Mouse (Mus musculus) embryonic facial prominence, embryonic 12.5 days (tissue): ENCODE measurements at regions not wholly inside any gene's neighbourhood (a gene's known extent, or its start where the extent isn't known, plus 50 kb on each side); places are given as distances from the start of the nearest gene placed in this dataset.

ENCODE experiments used
- ATAC-seq: fragments of 200-750 bp; cut with Nextera tagmentation; 2 replicates; pipeline ENCODE4 v1.8.0; 2017; ENCODE audit not compliant: insufficient number of reproducible peaks, insufficient read depth, low FRiP score, low TSS enrichment
- H3K27ac ChIP-seq: fragments of 300-500 bp; sonication (generic); 2 replicates; pipeline ENCODE4 v1.5.1; 2016; ENCODE audit warnings: mild to moderate bottlenecking
- H3K27me3 ChIP-seq: fragments of 300-500 bp; sonication (generic); 2 replicates; pipeline ENCODE4 v1.6.1; 2016; ENCODE audit warnings: mild to moderate bottlenecking, moderate library complexity
- H3K36me3 ChIP-seq: fragments of 300-500 bp; sonication (generic); 2 replicates; pipeline ENCODE4 v1.6.1; 2016; ENCODE audit warnings: mild to moderate bottlenecking
- H3K4me1 ChIP-seq: fragments of 300-500 bp; sonication (generic); 2 replicates; pipeline ENCODE4 v1.6.1; 2016
- H3K4me2 ChIP-seq: fragments of 300-500 bp; sonication (generic); replicated peaks from 2 replicates; pipeline ENCODE4 v1.6.1; 2016; ENCODE audit warnings: mild to moderate bottlenecking, moderate library complexity
- H3K4me3 ChIP-seq: fragments of 300-500 bp; sonication (generic); 2 replicates; pipeline ENCODE4 v1.5.1; 2016; ENCODE audit warnings: mild to moderate bottlenecking
- H3K9ac ChIP-seq: fragments of 300-500 bp; sonication (generic); 2 replicates; pipeline ENCODE4 v1.6.1; 2016; ENCODE audit warnings: mild to moderate bottlenecking, moderate library complexity
- H3K9me3 ChIP-seq: fragments of 300-500 bp; sonication (generic); 2 replicates; pipeline ENCODE4 v1.6.1; 2016; ENCODE audit warnings: mild to moderate bottlenecking, moderate library complexity
- WGBS: fragments of 180-500 bp; shearing (Covaris S2); methylation state at CpG from one replicate; pipeline ENCODE4 v1.1.7; 2016; 5-methylcytosine and 5-hydroxymethylcytosine counted together

DNA sequence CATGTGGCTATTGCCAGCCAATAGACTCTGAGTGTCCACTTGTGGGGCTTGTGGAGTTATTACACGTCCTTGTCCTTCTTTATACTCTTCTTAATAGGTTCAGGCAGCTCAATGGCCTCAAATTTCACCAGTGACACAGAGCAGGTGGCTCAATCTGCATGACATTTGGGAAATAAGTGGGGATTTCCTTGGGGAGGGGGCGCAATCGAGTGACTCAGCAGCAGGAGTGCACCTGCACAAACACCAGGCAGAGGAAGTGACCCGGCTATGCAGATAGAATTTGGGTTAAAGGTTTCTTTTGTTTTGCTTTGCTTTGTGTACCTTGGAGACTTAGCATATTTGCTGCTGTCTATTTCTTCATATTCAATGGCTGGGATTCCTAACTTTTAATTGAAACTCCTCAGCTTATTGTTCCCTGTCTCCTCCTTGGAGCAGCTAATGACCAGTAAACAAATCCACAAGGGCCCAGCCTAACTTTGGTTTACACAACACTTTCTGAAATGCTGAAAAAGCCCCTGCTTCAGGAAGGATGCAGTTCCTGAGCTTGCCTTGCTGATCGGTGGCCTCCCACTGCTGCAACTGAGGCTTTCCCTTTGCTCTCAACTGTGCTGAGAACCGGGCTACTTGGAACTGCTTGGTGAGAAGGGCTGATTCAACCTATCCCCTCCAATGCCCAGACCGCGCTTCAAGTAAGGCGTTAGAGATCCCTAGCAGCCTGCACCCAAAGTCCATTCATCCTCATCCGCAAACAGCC, 95.4 kb upstream of the Ercc4 start:
- Histone ChIP-seq H3K4me2 (no peak overlapping the region), H3K4me3 (no peak overlapping the region), H3K9ac (no peak overlapping the region), H3K9me3 (no peaks in the 10 kb centered on the region), H3K36me3 (no peaks in the 10 kb centered on the region), H3K4me1 (no peaks in the 10 kb centered on the region), H3K27ac (no peak overlapping the region), H3K27me3 (no peaks in the 10 kb centered on the region)
- WGBS, result 53% methylated on average over 10 of the region's 10 CpGs
- ATAC-seq, result no peak

GRCm38 (mm10) chr16:13022875-13023274, 86.6 kb upstream of the Ercc4 start:
- no peak overlapping the region for H3K4me2 ChIP-seq
- no peak for ATAC-seq

DNA sequence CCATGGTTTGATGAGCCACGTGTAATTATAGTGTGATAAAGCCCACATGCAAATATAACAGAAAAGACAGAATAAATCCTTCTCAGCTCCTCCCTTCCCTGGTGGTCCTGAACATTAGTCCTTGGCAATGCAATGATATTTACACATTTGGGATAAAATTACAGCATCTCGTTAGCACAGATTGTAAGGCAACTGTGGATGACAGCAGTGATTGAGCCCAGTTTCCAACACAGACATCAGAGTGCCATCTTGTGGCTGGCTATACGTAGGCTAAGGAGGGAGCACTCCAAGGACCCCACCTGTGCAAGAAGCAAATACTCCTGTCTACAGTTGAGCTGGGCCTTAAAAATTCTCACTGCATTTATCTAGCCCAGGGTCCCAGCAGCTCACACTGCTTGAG, 84.1 kb upstream of the Ercc4 start:
- Histone ChIP-seq H3K27me3 (no peaks in the 10 kb centered on the region), H3K4me1 (no peaks in the 10 kb centered on the region), H3K9me3 (no peaks in the 10 kb centered on the region), H3K4me3 (no peak overlapping the region), H3K9ac (no peak overlapping the region), H3K4me2 (no peak overlapping the region), H3K27ac (no peak overlapping the region), H3K36me3 (no peaks in the 10 kb centered on the region)
- no peak for ATAC-seq
- 46% methylated on average over 3 of the region's 3 CpGs for WGBS

More at GRCm38 (mm10) chr16:13022875-13023274, 86.6 kb upstream of the Ercc4 start:
- WGBS, result 53% methylated on average over 4 of the region's 4 CpGs
- Histone ChIP-seq H3K9ac (no peak overlapping the region), H3K27me3 (no peaks in the 10 kb centered on the region), H3K36me3 (no peaks in the 10 kb centered on the region), H3K4me1 (no peaks in the 10 kb centered on the region), H3K4me3 (no peak overlapping the region), H3K9me3 (no peaks in the 10 kb centered on the region), H3K27ac (no peak overlapping the region)

GRCm38 (mm10) chr16:13034136-13034535, 75.3 kb upstream of the Ercc4 start:
- no peaks in the 10 kb centered on the region for H3K36me3 ChIP-seq
- no peaks in the 10 kb centered on the region for H3K9me3 ChIP-seq
- no peak overlapping the region for H3K4me3 ChIP-seq
- 74% methylated on average over 5 of the region's 5 CpGs for WGBS
- no peak overlapping the region for H3K27ac ChIP-seq
- no peak overlapping the region for H3K4me2 ChIP-seq
- no peak overlapping the region for H3K9ac ChIP-seq
- H3K4me1 ChIP-seq, result no peaks in the 10 kb centered on the region
- H3K27me3 ChIP-seq, result no peaks in the 10 kb centered on the region
- ATAC-seq, result no peak

DNA sequence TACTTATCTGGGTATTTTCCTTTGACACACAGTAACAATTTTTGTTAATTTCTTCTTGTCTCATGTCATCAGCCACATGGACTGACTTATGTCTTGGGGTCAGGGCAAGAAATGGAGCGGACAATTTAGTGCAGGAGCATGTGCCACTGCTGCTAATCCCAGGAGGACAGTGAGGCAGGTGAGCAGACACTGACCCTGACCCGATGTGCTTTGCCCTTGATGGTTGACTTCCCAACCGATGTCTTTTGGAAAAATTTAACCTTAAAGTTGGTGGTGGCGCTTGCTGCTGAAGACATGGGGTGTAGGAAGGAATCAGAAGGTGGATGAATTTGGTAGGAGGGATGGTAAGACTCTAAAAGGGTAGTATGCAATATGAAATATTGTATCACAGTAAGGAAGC, 72.9 kb upstream of the Ercc4 start:
- 86% methylated on average over 4 of the region's 4 CpGs for WGBS
- H3K9me3 ChIP-seq, result no peaks in the 10 kb centered on the region
- H3K4me2 ChIP-seq, result no peak overlapping the region
- no peak overlapping the region for H3K4me3 ChIP-seq
- no peaks in the 10 kb centered on the region for H3K4me1 ChIP-seq
- no peak overlapping the region for H3K9ac ChIP-seq
- ATAC-seq, result no peak
- no peak overlapping the region for H3K27ac ChIP-seq
- no peaks in the 10 kb centered on the region for H3K36me3 ChIP-seq
- H3K27me3 ChIP-seq, result no peaks in the 10 kb centered on the region

GRCm38 (mm10) chr16:13040312-13041100, 69.0 kb upstream of the Ercc4 start:
- H3K9ac ChIP-seq, result no peak overlapping the region
- no peak for ATAC-seq
- no peaks in the 10 kb centered on the region for H3K9me3 ChIP-seq
- 73% methylated on average over 15 of the region's 15 CpGs for WGBS
- H3K36me3 ChIP-seq, result no peaks in the 10 kb centered on the region
- no peak overlapping the region for H3K4me2 ChIP-seq
- H3K27me3 ChIP-seq, result no peaks in the 10 kb centered on the region
- no peak overlapping the region for H3K27ac ChIP-seq
- H3K4me3 ChIP-seq, result no peak overlapping the region
- H3K4me1 ChIP-seq, result no peaks in the 10 kb centered on the region

- no peak for ATAC-seq
- H3K27me3 ChIP-seq, result no peaks in the 10 kb centered on the region
- H3K27ac ChIP-seq, result no peak overlapping the region
- no peaks in the 10 kb centered on the region for H3K4me1 ChIP-seq
- H3K4me2 ChIP-seq, result no peak overlapping the region
- no peaks in the 10 kb centered on the region for H3K36me3 ChIP-seq
- WGBS, result 78% methylated on average over 3 of the region's 3 CpGs
- no peaks in the 10 kb centered on the region for H3K9me3 ChIP-seq
- no peak overlapping the region for H3K9ac ChIP-seq
- H3K4me3 ChIP-seq, result no peak overlapping the region
Measured at GRCm38 (mm10) chr16:13041356-13041755, 68.1 kb upstream of the Ercc4 start.

DNA sequence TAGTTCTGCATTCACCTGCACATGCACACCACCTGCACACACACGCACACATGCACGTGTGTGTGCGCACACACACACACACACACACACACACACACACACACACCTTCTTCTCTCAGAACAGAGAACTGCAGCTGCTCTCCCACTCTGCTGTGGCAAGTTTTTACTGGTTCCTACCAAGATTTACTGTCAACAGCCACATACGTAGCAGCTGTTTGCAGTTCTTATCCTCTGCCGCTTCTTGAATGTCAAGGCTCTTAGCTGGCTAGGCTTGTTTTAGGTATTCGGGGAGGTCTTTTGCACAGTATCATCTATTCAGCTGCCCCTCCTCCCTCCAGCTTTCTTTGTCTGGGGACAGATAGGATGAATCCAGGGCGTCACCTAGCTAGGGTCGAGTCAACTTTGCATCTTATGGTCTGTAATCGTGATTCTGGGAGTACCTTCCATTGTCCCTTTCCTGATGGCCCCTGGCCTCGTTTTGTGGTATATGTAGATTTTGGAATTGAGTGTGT, 64.3 kb upstream of the Ercc4 start:
- Histone ChIP-seq H3K27me3 (no peaks in the 10 kb centered on the region), H3K9ac (no peak overlapping the region), H3K4me2 (no peak overlapping the region), H3K4me3 (no peak overlapping the region), H3K9me3 (no peaks in the 10 kb centered on the region), H3K4me1 (no peaks in the 10 kb centered on the region), H3K36me3 (no peaks in the 10 kb centered on the region), H3K27ac (no peak overlapping the region)
- WGBS, result 75% methylated on average over 10 of the region's 10 CpGs
- ATAC-seq, result no peak

GRCm38 (mm10) chr16:13046366-13047120, 62.9 kb upstream of the Ercc4 start:
- H3K4me2 ChIP-seq, result no peak overlapping the region
- no peaks in the 10 kb centered on the region for H3K36me3 ChIP-seq
- no peak overlapping the region for H3K27ac ChIP-seq
- no peak for ATAC-seq
- 73% methylated on average over 6 of the region's 6 CpGs for WGBS
- H3K9ac ChIP-seq, result no peak overlapping the region
- no peaks in the 10 kb centered on the region for H3K27me3 ChIP-seq
- no peaks in the 10 kb centered on the region for H3K9me3 ChIP-seq
- H3K4me3 ChIP-seq, result no peak overlapping the region
- H3K4me1 ChIP-seq, result no peaks in the 10 kb centered on the region

DNA sequence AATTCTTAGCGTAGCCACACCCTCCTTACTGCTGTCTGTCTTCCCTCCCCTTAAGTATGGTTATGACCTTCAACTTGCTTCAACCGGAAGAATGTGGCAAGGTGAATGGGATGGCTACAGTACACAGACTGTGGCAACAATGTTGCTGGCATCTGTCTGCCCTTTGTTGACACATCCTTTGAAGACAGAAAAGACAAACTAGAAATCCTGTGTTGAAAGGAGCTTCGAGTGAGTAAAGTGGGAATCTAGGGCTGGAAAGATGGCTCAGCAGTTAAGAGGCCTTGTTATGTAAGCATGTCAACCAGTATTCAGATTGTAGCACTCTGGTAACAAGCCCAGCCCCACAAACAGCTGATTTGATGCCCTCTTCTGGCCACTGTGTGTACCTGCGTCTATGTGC, 60.2 kb upstream of the Ercc4 start:
- Histone ChIP-seq H3K36me3 (no peaks in the 10 kb centered on the region), H3K4me2 (no peak overlapping the region), H3K4me1 (no peaks in the 10 kb centered on the region), H3K9ac (no peak overlapping the region), H3K4me3 (no peak overlapping the region), H3K27ac (no peak overlapping the region), H3K27me3 (no peaks in the 10 kb centered on the region), H3K9me3 (no peaks in the 10 kb centered on the region)
- ATAC-seq, result no peak
- 86% methylated on average over 4 of the region's 4 CpGs for WGBS

DNA sequence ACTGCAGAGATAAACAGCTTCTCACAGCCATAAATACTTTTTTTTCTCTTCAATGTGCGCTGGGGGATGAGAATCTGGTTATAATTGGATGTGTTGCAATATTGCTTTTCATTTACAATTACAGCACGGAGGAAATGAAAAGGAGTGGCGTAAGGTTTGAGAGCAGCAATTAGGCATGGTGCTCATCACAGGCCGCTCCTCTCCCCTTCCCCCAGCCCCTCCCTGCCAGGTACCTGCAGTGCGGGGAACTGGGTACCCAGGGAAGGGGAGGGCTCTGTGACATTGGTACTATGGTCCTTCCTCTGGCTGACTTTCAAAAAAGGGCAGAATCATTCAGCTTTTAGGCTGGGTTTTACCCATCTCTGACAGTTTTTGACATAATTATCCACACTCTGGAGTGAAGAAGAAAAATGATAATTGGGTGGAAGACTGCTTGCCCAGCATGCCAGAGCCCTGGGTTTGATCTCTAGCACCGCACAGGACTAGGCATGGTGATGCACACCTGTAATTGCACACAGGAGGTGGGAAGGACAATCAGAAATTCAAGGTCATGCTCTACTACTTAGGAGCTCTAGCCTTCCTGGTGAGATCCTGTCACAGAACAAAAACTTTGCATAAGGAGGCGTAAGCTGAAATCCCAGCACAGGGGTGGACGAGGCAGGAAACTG, 59.1 kb upstream of the Ercc4 start:
- Histone ChIP-seq H3K9ac (no peak overlapping the region), H3K4me2 (no peak overlapping the region), H3K36me3 (no peaks in the 10 kb centered on the region), H3K27me3 (no peaks in the 10 kb centered on the region), H3K4me3 (no peak overlapping the region), H3K9me3 (no peaks in the 10 kb centered on the region), H3K27ac (no peak overlapping the region), H3K4me1 (no peaks in the 10 kb centered on the region)
- 79% methylated on average over 8 of the region's 8 CpGs for WGBS
- no peak for ATAC-seq
